Mouse (Mus musculus): ENCODE data around the gene Rap1b.

Rap1b gene

GRCm38 (mm10) chr10:117790421-117791170 is 55.2 kb downstream of the Rap1b start:
- DNase-seq (ENCODE audit: low read depth in 1 of 2, low spot score in 2 of 2): no peak

- no peak for DNase-seq (ENCODE audit: low read depth in 1 of 2, low spot score in 2 of 2)
Observed at GRCm38 (mm10) chr10:117790011-117790410, 55.8 kb downstream of the Rap1b start.

- no peak for DNase-seq (ENCODE audit: low read depth in 1 of 2, low spot score in 2 of 2)
Observed at GRCm38 (mm10) chr10:117784646-117785045, 61.2 kb downstream of the Rap1b start.

GRCm38 (mm10) chr10:117783786-117784420 is 61.9 kb downstream of the Rap1b start:
- DNase-seq (ENCODE audit: low read depth in 1 of 2, low spot score in 2 of 2): no peak

- DNase-seq (ENCODE audit: low read depth in 1 of 2, low spot score in 2 of 2): no peak
Observed at GRCm38 (mm10) chr10:117782491-117783260, 63.2 kb downstream of the Rap1b start.

GRCm38 (mm10) chr10:117782056-117782455 is 63.8 kb downstream of the Rap1b start:
- no peak for DNase-seq (ENCODE audit: low read depth in 1 of 2, low spot score in 2 of 2)

- no peak for DNase-seq (ENCODE audit: low read depth in 1 of 2, low spot score in 2 of 2)
Observed at GRCm38 (mm10) chr10:117781021-117781725, 64.7 kb downstream of the Rap1b start.

GRCm38 (mm10) chr10:117780306-117780911 is 65.4 kb downstream of the Rap1b start:
- no peak for DNase-seq (ENCODE audit: low read depth in 1 of 2, low spot score in 2 of 2)

GRCm38 (mm10) chr10:117779581-117780305 is 66.1 kb downstream of the Rap1b start:
- DNase-seq (ENCODE audit: low read depth in 1 of 2, low spot score in 2 of 2): no peak

- no peak for DNase-seq (ENCODE audit: low read depth in 1 of 2, low spot score in 2 of 2)
Observed at GRCm38 (mm10) chr10:117778951-117779350, 66.9 kb downstream of the Rap1b start.

- DNase-seq (ENCODE audit: low read depth in 1 of 2, low spot score in 2 of 2): no peak
Observed at GRCm38 (mm10) chr10:117778328-117778910, 67.4 kb downstream of the Rap1b start.

- no peak for DNase-seq (ENCODE audit: low read depth in 1 of 2, low spot score in 2 of 2)
Observed at GRCm38 (mm10) chr10:117777501-117778327, 68.1 kb downstream of the Rap1b start.

GRCm38 (mm10) chr10:117777103-117777470 is 68.7 kb downstream of the Rap1b start:
- no peak for DNase-seq (ENCODE audit: low read depth in 1 of 2, low spot score in 2 of 2)

- no peak for DNase-seq (ENCODE audit: low read depth in 1 of 2, low spot score in 2 of 2)
Observed at GRCm38 (mm10) chr10:117776281-117777102, 69.3 kb downstream of the Rap1b start.

GRCm38 (mm10) chr10:117775401-117776144 is 70.3 kb downstream of the Rap1b start:
- DNase-seq (ENCODE audit: low read depth in 1 of 2, low spot score in 2 of 2): no peak

GRCm38 (mm10) chr10:117774817-117775120 is 71.1 kb downstream of the Rap1b start:
- no peak for DNase-seq (ENCODE audit: low read depth in 1 of 2, low spot score in 2 of 2)

GRCm38 (mm10) chr10:117774011-117774816 is 71.6 kb downstream of the Rap1b start:
- no peak for DNase-seq (ENCODE audit: low read depth in 1 of 2, low spot score in 2 of 2)
